Mouse (Mus musculus): ENCODE data around the gene Fkbp4.

Gene Fkbp4

GRCm38 (mm10) chr6:128438317-128438870 is at the start of gene Fkbp4:
Fkbp4 (minus strand) TSS chr6:128438677.
- peak; percentile 90 for DNase-seq

- no peak for DNase-seq
Observed at GRCm38 (mm10) chr6:128487736-128488135, 49.3 kb upstream of the Fkbp4 start.

GRCm38 (mm10) chr6:128479463-128480454 is 41.3 kb upstream of the Fkbp4 start:
- DNase-seq = peak; percentile 100

GRCm38 (mm10) chr6:128477495-128477894 is 39.0 kb upstream of the Fkbp4 start:
- DNase-seq = no peak

GRCm38 (mm10) chr6:128474112-128474511 is 35.6 kb upstream of the Fkbp4 start:
- DNase-seq = no peak

- DNase-seq = peak; percentile 19
Observed at GRCm38 (mm10) chr6:128469451-128469850, 31.0 kb upstream of the Fkbp4 start.

GRCm38 (mm10) chr6:128467298-128467697 is 28.8 kb upstream of the Fkbp4 start:
- peak; percentile 23 for DNase-seq

GRCm38 (mm10) chr6:128466563-128466962 is 28.1 kb upstream of the Fkbp4 start:
- DNase-seq = no peak

GRCm38 (mm10) chr6:128466043-128466442 is 27.6 kb upstream of the Fkbp4 start:
- no peak for DNase-seq

- no peak for DNase-seq
Observed at GRCm38 (mm10) chr6:128464996-128465395, 26.5 kb upstream of the Fkbp4 start.

GRCm38 (mm10) chr6:128461606-128462005 is 23.1 kb upstream of the Fkbp4 start:
- DNase-seq = no peak

GRCm38 (mm10) chr6:128460729-128461503 is 22.4 kb upstream of the Fkbp4 start:
- no peak for DNase-seq

- no peak for DNase-seq
Observed at GRCm38 (mm10) chr6:128460321-128460720, 21.8 kb upstream of the Fkbp4 start.

- no peak for DNase-seq
Observed at GRCm38 (mm10) chr6:128457186-128457585, 18.7 kb upstream of the Fkbp4 start.

- no peak for DNase-seq
Observed at GRCm38 (mm10) chr6:128455835-128456605, 17.5 kb upstream of the Fkbp4 start.

GRCm38 (mm10) chr6:128447063-128447462 is 8.6 kb upstream of the Fkbp4 start:
- DNase-seq = no peak

GRCm38 (mm10) chr6:128445761-128446535 is 7.5 kb upstream of the Fkbp4 start:
- DNase-seq = no peak

- DNase-seq = no peak
Observed at GRCm38 (mm10) chr6:128440238-128440637, 1.8 kb upstream of the Fkbp4 start.

- DNase-seq = no peak
Observed at GRCm38 (mm10) chr6:128438871-128439341, 429 bp upstream of the Fkbp4 start.

GRCm38 (mm10) chr6:128437731-128438316 is 653 bp downstream of the Fkbp4 start:
- peak; percentile 63 for DNase-seq

GRCm38 (mm10) chr6:128437288-128437687 is 1.2 kb downstream of the Fkbp4 start:
- no peak for DNase-seq

Measured in right cerebral cortex, postnatal 4 days (tissue).